Mouse (Mus musculus) forebrain, embryonic 14.5 days (tissue): ENCODE data around the gene Celf5. TPM values are rescaled to one million over a fixed set of nuclear protein-coding genes. Genes with fewer than 3 reads are reported as not detected.

Experiments
- ATAC-seq: fragments of 200-750 bp; cut with Nextera tagmentation; 2 replicates; pipeline ENCODE4 v1.8.0; 2017; ENCODE audit warnings: mild to moderate bottlenecking, moderate library complexity
- DNase-seq: peaks from one replicate; pipeline ENCODE4 v3.0.0-alpha.2; 2015; ENCODE audit warnings: low spot score
- H3K27ac ChIP-seq: fragments of 300-500 bp; sonication (generic); 2 replicates; pipeline ENCODE4 v1.5.1; 2014; ENCODE audit warnings: low read depth, mild to moderate bottlenecking, control low read depth, low read length, moderate library complexity
- H3K27me3 ChIP-seq: fragments of 300-500 bp; sonication (generic); replicated peaks from 2 replicates; pipeline ENCODE4 v1.6.1; 2014; ENCODE audit warnings: low read length, control low read depth, mixed read lengths; ENCODE audit not compliant: control insufficient read depth, insufficient read depth
- H3K36me3 ChIP-seq: fragments of 300-500 bp; sonication (generic); 2 replicates; pipeline ENCODE4 v1.6.1; 2014; ENCODE audit warnings: low read length, control low read depth; ENCODE audit not compliant: control insufficient read depth, insufficient read depth
- H3K4me1 ChIP-seq: fragments of 300-500 bp; sonication (generic); 2 replicates; pipeline ENCODE4 v1.6.1; 2014; ENCODE audit warnings: antibody characterized with exemption, low read length, control low read depth; ENCODE audit not compliant: control insufficient read depth, insufficient read depth
- H3K4me2 ChIP-seq: fragments of 300-500 bp; sonication (generic); 2 replicates; pipeline ENCODE4 v1.6.1; 2014; ENCODE audit warnings: mild to moderate bottlenecking, control low read depth, low read length
- H3K4me3 ChIP-seq: fragments of 300-500 bp; sonication (generic); 2 replicates; pipeline ENCODE4 v1.5.1; 2014; ENCODE audit warnings: low read depth, low read length, control low read depth
- H3K9ac ChIP-seq: fragments of 300-500 bp; sonication (generic); 2 replicates; pipeline ENCODE4 v1.6.1; 2014; ENCODE audit warnings: mild to moderate bottlenecking, low read length, control low read depth, moderate library complexity
- H3K9me3 ChIP-seq: fragments of 300-500 bp; sonication (generic); replicated peaks from 2 replicates; pipeline ENCODE4 v1.6.1; 2016; ENCODE audit warnings: low read length, control low read depth, mixed read lengths; ENCODE audit not compliant: control insufficient read depth
- WGBS: fragments of 180-500 bp; shearing (Covaris S2); extraction: QIAGEN DNeasy Blood & Tissue Kit; methylation state at CpG from one replicate; pipeline ENCODE4 v1.1.7; 2014; 5-methylcytosine and 5-hydroxymethylcytosine counted together
- polyA plus RNA-seq: library from polyadenylated mRNA; unstranded; fragments of >200 nt; fragmentation: Nextera tagmentation; extraction: Ambion mirVana; gene quantifications from 2 replicates; pipeline ENCODE4 v1.2.1, GENCODE M21; 2014

Gene Celf5
- polyA plus RNA-seq, 1 experiment from 2014 or later = 57.9 TPM

DNA sequence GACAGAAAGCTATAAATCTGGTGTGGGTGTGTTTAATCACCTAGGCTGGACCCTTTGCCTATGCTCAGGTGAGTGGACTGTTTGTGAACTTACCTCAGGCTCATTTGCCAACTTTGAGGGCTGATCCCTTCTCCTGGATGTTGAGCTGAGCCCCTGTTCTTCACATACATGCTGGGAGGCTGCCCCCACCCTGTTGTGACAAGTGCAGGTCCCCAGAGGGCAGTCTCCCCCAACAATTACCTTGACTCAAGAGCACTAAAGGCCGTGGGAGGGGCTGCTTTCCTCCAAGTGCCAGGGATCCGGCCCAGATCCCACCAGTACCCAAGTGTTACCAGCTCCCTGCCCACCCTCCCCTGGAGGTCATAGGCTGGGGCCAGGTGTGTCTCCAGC lies 2.5 kb upstream of the Celf5 start:
- H3K4me1 ChIP-seq = peaks cover 19% of the 10 kb centered on the region
- H3K36me3 ChIP-seq = peaks cover 40% of the 10 kb centered on the region
- no peak overlapping the region for H3K9ac ChIP-seq
- DNase-seq = no peak
- no peak for ATAC-seq
- no peaks in the 10 kb centered on the region for H3K27me3 ChIP-seq
- WGBS = 29% methylated on average over 2 of the region's 2 CpGs
- no peak overlapping the region for H3K4me3 ChIP-seq
- H3K9me3 ChIP-seq = no peaks in the 10 kb centered on the region
- H3K4me2 ChIP-seq = no peak overlapping the region
- H3K27ac ChIP-seq = no peak overlapping the region

- 60% methylated on average over 6 of the region's 6 CpGs for WGBS
- ATAC-seq = no peak
- Histone ChIP-seq H3K4me3 (no peak overlapping the region), H3K9ac (peak overlapping the region; percentile 8; the same call in 1 of the 2 replicates), H3K9me3 (no peaks in the 10 kb centered on the region), H3K36me3 (peaks cover 35% of the 10 kb centered on the region), H3K27ac (peak overlapping the region; percentile 48; the same call in 1 of the 2 replicates), H3K4me2 (no peak overlapping the region), H3K4me1 (peaks cover 22% of the 10 kb centered on the region), H3K27me3 (no peaks in the 10 kb centered on the region)
- DNase-seq = peak; percentile 54
Observed at GRCm38 (mm10) chr10:81484441-81485059, 2.0 kb upstream of the Celf5 start.

DNA sequence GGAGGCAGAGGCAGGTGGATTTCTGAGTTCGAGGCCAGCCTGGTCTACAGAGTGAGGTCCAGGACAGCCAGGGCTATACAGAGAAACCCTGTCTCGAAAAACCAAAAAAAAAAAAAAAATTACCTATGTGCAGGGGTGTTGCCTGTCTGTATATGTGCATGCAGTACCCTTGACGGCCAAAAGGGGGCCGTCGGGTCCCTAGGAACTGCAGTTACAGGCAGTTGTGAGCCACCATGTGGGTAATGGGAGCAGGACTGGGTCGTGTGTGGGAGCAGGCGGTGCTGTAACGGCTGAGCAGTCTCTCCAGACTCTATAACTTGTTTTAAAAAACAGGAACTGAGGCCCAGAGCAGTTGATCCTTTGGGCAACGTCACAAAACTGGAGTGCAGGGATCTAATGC lies 1.5 kb upstream of the Celf5 start:
- Histone ChIP-seq H3K36me3 (peaks cover 30% of the 10 kb centered on the region), H3K4me2 (no peak overlapping the region), H3K27me3 (no peaks in the 10 kb centered on the region), H3K9ac (peak overlapping the region; percentile 8; the same call in 1 of the 2 replicates), H3K4me1 (peaks cover 22% of the 10 kb centered on the region), H3K27ac (peak overlapping the region; percentile 48; the same call in 1 of the 2 replicates), H3K4me3 (no peak overlapping the region), H3K9me3 (no peaks in the 10 kb centered on the region)
- DNase-seq = peak; percentile 66
- no peak for ATAC-seq
- WGBS = 16% methylated on average over 9 of the region's 9 CpGs

- H3K27ac ChIP-seq = peak overlapping the region; percentile 70
- H3K9ac ChIP-seq = peak overlapping the region; percentile 85
- no peaks in the 10 kb centered on the region for H3K9me3 ChIP-seq
- peaks cover 9% of the 10 kb centered on the region for H3K36me3 ChIP-seq
- peak; percentile 55 for DNase-seq
- H3K27me3 ChIP-seq = no peaks in the 10 kb centered on the region
- peak overlapping the region; percentile 72 for H3K4me3 ChIP-seq
- H3K4me2 ChIP-seq = peak overlapping the region; percentile 60
- peaks cover 24% of the 10 kb centered on the region for H3K4me1 ChIP-seq
- ATAC-seq = peak; percentile 45
- 3% methylated on average over 28 of the region's 35 CpGs for WGBS
Observed at GRCm38 (mm10) chr10:81481605-81482532, 640 bp downstream of the Celf5 start.

- peaks cover 27% of the 10 kb centered on the region for H3K4me1 ChIP-seq
- ATAC-seq = no peak
- H3K27ac ChIP-seq = 0 out of 2 replicates have a peak overlapping the region, but pooled peaks have one; percentile 94
- DNase-seq = no peak
- H3K9me3 ChIP-seq = no peaks in the 10 kb centered on the region
- H3K36me3 ChIP-seq = peaks cover 12% of the 10 kb centered on the region
- no peak overlapping the region for H3K9ac ChIP-seq
- no peak overlapping the region for H3K4me3 ChIP-seq
- WGBS = 83% methylated on average over 10 of the region's 10 CpGs
- H3K4me2 ChIP-seq = no peak overlapping the region
- no peaks in the 10 kb centered on the region for H3K27me3 ChIP-seq
Observed at GRCm38 (mm10) chr10:81474461-81474860, 8.0 kb downstream of the Celf5 start.

DNA sequence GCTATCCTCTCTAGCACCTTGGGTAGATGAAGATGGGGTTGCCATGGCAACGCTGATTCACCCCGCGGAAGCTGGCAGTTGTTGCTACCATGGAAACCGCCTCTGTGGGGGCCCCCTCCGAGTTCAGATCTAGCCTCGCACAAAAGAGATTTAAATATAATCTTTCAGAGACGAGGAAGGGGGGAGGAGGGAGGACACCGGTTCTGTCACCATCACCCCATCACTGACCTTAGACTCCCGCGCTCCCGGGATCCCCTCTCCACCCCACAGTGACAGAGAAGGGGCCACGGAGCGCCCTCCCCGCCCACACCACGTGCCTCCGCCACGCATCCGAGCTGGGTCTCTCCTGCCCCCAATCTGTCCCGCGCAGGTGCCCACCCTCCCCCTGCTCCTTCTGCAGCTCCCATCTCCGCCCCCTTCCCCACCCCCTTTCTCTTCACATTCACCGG lies 9.5 kb downstream of the Celf5 start:
- ATAC-seq = peak; percentile 90
- Histone ChIP-seq H3K36me3 (peaks cover 22% of the 10 kb centered on the region), H3K9me3 (no peaks in the 10 kb centered on the region), H3K4me1 (peaks cover 27% of the 10 kb centered on the region), H3K9ac (peak overlapping the region; percentile 69), H3K27me3 (no peaks in the 10 kb centered on the region), H3K4me3 (peak overlapping the region; percentile 40), H3K4me2 (peak overlapping the region; percentile 85), H3K27ac (peak overlapping the region; percentile 94)
- DNase-seq = peak; percentile 98
- WGBS = 0% methylated on average over 20 of the region's 22 CpGs

DNA sequence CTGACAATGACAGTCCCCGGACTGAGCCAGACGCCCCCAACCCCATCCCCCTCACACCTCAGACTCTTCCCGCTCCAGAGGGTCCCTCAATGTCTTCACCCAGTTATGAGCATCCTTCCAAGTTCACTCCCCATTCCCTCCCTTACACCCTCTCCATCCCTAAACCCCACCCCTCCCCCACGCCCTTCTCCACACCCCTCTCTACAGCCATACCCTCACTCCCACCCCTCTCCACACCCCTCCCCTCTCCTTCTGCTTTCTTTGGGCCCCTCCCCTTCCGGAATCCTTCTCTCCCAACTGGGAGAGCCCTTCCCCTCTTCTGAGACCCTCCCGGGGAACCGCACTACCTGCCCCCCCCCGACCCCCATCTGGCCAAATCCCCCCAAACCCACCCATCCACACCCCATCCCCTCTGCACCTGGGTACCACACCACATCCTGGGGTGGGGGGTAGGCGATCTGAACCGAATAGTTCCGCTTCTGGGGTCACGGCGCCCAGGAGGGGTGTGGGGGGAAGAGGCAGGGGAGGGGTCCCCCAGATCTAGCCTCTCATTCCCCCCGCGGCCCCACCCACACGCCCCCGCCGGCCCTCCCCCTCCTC lies 10.0 kb downstream of the Celf5 start:
- Histone ChIP-seq H3K27me3 (no peaks in the 10 kb centered on the region), H3K4me2 (peak overlapping the region; percentile 85), H3K9ac (peak overlapping the region; percentile 69), H3K4me3 (peak overlapping the region; percentile 40), H3K4me1 (peaks cover 27% of the 10 kb centered on the region), H3K36me3 (peaks cover 27% of the 10 kb centered on the region), H3K27ac (peak overlapping the region; percentile 94), H3K9me3 (no peaks in the 10 kb centered on the region)
- DNase-seq (peak; percentile 73), ATAC-seq (peak; percentile 62)
- WGBS = 2% methylated on average over 15 of the region's 18 CpGs

GRCm38 (mm10) chr10:81470454-81470853 lies 12.1 kb downstream of the Celf5 start:
- Histone ChIP-seq H3K4me1 (peaks cover 25% of the 10 kb centered on the region), H3K4me2 (no peak overlapping the region), H3K4me3 (no peak overlapping the region), H3K36me3 (peaks cover 38% of the 10 kb centered on the region), H3K9ac (no peak overlapping the region), H3K27me3 (no peaks in the 10 kb centered on the region), H3K27ac (no peak overlapping the region), H3K9me3 (no peaks in the 10 kb centered on the region)
- ATAC-seq = no peak
- DNase-seq = no peak
- WGBS = 66% methylated on average over 18 of the region's 18 CpGs
